Mouse (Mus musculus): ENCODE data around the gene Jhy. TPM values are rescaled to one million over a fixed set of nuclear protein-coding genes. Genes with fewer than 3 reads are reported as not detected.

Gene Jhy
- not detected in 2 replicates for polyA plus RNA-seq (2012; ENCODE audit: insufficient read depth, insufficient read length, low replicate concordance, missing spikeins)

DNA sequence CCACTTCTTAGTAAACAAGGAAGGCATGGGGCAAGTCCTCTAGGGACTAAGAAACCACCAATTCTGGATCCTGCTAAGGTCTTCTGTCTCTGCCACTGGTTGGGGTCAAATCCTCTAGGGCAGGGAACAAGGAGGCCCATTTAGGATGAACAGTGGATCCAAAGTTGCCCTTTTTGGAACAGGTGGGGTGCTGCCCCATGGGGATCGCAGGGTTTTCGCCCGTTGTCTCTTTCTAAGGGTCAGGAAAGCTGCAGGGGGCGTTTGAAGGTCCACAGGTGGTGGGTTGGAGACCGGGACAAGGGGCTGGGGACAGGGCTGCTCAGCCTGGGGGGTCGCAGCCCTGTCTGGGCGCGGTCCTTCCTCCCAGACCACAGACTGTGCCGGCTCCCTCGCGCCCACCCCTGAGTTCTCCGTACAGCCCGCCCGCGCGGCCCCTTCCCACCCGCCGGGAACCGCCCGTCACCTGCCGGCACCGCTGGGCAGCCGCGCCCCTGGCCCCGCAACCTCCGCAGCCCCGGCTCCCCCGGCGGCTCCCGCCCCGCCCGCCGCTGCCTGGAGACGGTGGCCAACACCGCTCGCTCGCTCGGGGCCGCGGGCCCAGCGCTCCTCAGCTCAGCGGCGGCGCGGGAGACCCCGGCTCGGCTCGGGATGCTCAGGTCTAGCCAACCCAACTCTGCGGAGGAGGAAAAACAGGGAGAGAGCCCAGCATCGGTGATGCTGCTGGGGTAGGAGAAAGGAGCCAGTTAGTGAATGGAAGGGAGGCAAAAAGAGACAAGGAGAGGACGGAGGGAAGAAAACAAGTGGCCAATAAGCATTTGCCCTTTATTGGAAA lies at the start of gene Jhy:
Gene Jhy, minus strand, starts transcription at position 533 of the 832 bp plus-strand sequence.
- peak within 1 kb of the TSS; percentile 45 for H3K4me3 ChIP-seq (ENCODE audit: insufficient read depth, low read depth, low read length)
- no peak within 1 kb of the TSS for H3K27ac ChIP-seq (ENCODE audit: insufficient read depth, low read depth, low read length)
- 5% methylated on average over 51 of the region's 51 CpGs for WGBS

DNA sequence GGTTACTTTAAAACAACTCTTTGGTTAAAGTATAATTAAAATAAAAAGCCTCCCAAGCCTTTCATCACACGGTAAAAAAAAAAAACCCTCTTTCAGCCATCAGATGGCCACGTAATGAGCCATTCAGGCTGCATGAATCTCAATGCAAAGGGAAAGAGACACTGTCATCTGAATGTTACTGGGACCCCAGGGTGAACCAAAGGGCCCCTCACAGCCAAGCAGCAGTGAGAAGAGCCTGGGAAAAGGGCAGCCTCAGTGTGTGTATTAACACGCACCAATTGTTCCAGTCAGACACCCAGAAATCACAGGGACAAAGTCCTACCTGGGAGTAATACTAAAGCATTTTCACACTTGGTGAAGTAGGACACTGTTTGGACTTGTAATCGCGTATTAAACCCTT lies 48.5 kb upstream of the Jhy start:
- no peak overlapping the region for H3K4me3 ChIP-seq (ENCODE audit: insufficient read depth, low read depth, low read length)
- H3K4me1 ChIP-seq (ENCODE audit: control insufficient read depth, insufficient read depth, low read length), result peaks cover 4% of the 10 kb centered on the region
- 62% methylated on average over 5 of the region's 5 CpGs for WGBS
- TF ChIP-seq POLR2A (IDR thresholded peaks at IDR 0.05; ENCODE audit: insufficient read depth, low read depth, low read length) (no peak), CTCF (IDR thresholded peaks at IDR 0.05; ENCODE audit: insufficient read depth, low read depth, low read length) (no peak)
- no peak overlapping the region for H3K27ac ChIP-seq (ENCODE audit: insufficient read depth, low read depth, low read length)

More for the DNA sequence above, at the start of gene Jhy:
- peaks cover 7% of the 10 kb centered on the region for H3K4me1 ChIP-seq (ENCODE audit: control insufficient read depth, insufficient read depth, low read length)
- TF ChIP-seq POLR2A (IDR thresholded peaks at IDR 0.05; ENCODE audit: insufficient read depth, low read depth, low read length) (no peak), CTCF (IDR thresholded peaks at IDR 0.05; ENCODE audit: insufficient read depth, low read depth, low read length) (no peak)

DNA sequence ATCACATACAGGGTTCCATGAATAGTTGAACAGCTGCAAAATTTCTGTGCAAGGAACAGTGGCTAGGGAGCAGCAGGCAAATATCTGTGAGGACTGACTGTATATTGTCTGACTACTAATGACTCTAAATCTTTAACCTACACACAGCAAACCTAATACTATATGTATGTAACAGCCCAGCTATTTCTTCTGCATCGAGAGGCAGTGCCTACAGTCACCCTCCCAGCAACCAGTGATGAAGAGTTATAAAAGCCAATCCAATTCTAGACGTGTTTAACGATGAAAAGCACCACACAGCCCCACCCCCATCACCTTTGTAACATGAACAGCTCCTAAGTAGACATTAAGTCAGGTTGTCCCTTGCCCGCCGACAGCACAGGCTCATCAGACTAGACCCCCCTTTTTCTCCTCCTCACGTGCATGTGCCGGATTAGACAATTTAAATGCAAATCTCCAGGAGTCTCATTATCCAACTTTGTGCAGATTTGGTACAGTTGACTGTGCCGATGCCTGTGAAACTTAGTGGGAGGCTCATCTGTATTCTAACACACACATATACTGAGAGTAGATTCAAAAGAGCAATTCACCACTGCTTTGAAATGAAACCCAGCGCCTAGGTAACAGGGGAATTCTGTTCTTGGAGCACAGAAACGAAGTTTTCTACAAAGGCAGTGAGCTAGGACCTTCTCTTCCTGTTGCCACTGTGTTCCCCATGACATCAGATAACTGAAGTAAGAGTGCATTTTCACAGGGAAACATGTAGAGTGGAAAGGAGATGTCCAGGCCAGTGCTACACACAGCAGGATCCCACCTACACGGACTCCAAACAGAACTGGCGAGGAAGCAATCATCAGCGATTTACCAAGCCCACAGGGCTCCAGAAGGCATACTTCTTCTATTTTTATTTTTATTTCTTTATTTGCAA lies 47.9 kb upstream of the Jhy start:
- WGBS, result 35% methylated on average over 13 of the region's 13 CpGs
- peaks cover 4% of the 10 kb centered on the region for H3K4me1 ChIP-seq (ENCODE audit: control insufficient read depth, insufficient read depth, low read length)
- TF ChIP-seq CTCF (IDR thresholded peaks at IDR 0.05; ENCODE audit: insufficient read depth, low read depth, low read length), result no peak
- TF ChIP-seq POLR2A (IDR thresholded peaks at IDR 0.05; ENCODE audit: insufficient read depth, low read depth, low read length), result no peak
- H3K4me3 ChIP-seq (ENCODE audit: insufficient read depth, low read depth, low read length), result no peak overlapping the region
- 0 out of 2 replicates have a peak overlapping the region, but pooled peaks have one; percentile 7 for H3K27ac ChIP-seq (ENCODE audit: insufficient read depth, low read depth, low read length)

GRCm38 (mm10) chr9:41007785-41008184 lies 43.9 kb upstream of the Jhy start:
- H3K27ac ChIP-seq (ENCODE audit: insufficient read depth, low read depth, low read length), result no peak overlapping the region
- TF ChIP-seq POLR2A (IDR thresholded peaks at IDR 0.05; ENCODE audit: insufficient read depth, low read depth, low read length), result no peak
- TF ChIP-seq CTCF (IDR thresholded peaks at IDR 0.05; ENCODE audit: insufficient read depth, low read depth, low read length), result no peak
- no peak overlapping the region for H3K4me3 ChIP-seq (ENCODE audit: insufficient read depth, low read depth, low read length)
- 46% methylated on average over 1 of the region's 1 CpGs for WGBS
- peaks cover 4% of the 10 kb centered on the region for H3K4me1 ChIP-seq (ENCODE audit: control insufficient read depth, insufficient read depth, low read length)

DNA sequence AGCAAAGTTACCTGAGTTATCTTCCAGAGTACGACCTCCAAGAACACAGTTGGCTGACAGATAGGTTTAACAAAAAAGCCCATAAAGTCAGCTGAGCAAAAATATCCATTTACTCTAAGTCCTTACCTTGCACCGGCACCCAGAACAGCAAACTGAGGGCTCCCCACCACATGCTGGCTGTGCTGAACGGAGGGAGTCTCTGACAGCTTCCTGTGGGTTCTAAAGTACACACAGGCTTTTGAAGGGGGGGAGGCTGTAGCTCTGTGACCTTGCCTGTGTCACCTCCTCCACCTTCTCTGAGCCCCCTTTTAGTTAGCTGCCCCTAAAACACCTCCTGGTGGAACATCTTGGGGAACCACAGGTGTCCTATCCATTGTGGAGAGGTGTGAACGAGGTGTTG lies 40.5 kb upstream of the Jhy start, which contains the start of gene Crtam:
Gene Crtam, minus strand, starts transcription at position 214 of the 400 bp plus-strand sequence.
- H3K27ac ChIP-seq (ENCODE audit: insufficient read depth, low read depth, low read length), result no peak within 1 kb of the TSS
- TF ChIP-seq CTCF (IDR thresholded peaks at IDR 0.05; ENCODE audit: insufficient read depth, low read depth, low read length) (no peak), POLR2A (IDR thresholded peaks at IDR 0.05; ENCODE audit: insufficient read depth, low read depth, low read length) (no peak)
- WGBS, result 78% methylated on average over 4 of the region's 4 CpGs
- H3K4me1 ChIP-seq (ENCODE audit: control insufficient read depth, insufficient read depth, low read length), result peaks cover 5% of the 10 kb centered on the region
- no peak within 1 kb of the TSS for H3K4me3 ChIP-seq (ENCODE audit: insufficient read depth, low read depth, low read length)

DNA sequence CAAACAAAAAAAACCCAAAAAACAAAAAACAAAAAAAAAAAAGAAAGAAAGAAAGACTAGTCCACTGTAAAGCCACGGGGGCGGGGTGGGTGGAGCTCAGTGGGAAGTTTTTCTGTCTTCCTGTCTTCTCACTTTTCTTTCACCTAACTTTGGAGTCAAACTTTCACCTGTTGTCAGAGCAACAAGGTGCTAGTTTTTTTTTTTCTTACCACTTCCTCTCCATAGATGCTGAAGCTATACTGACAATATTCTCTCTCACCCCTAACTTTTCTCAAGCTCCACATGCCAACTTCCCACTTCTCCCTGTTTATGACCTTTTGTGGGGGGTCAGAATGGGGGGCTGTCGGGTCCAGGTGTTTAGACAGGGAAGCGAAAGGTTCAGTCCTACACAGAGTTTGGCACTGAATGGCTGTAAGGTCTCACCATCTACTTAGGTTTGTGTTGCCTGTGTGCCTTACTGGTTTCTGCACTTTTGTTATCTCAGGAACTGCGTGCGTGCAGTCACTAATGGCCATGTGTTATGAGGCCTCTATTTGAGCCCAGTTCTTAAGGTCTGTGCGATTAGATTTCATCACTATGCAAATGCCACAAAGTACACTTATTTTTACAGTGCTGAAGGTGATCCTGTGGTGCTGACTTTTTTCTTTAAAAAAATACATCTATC lies 33.3 kb upstream of the Jhy start:
- WGBS, result 92% methylated on average over 7 of the region's 7 CpGs
- no peak overlapping the region for H3K27ac ChIP-seq (ENCODE audit: insufficient read depth, low read depth, low read length)
- TF ChIP-seq POLR2A (IDR thresholded peaks at IDR 0.05; ENCODE audit: insufficient read depth, low read depth, low read length) (no peak), CTCF (IDR thresholded peaks at IDR 0.05; ENCODE audit: insufficient read depth, low read depth, low read length) (no peak)

DNA sequence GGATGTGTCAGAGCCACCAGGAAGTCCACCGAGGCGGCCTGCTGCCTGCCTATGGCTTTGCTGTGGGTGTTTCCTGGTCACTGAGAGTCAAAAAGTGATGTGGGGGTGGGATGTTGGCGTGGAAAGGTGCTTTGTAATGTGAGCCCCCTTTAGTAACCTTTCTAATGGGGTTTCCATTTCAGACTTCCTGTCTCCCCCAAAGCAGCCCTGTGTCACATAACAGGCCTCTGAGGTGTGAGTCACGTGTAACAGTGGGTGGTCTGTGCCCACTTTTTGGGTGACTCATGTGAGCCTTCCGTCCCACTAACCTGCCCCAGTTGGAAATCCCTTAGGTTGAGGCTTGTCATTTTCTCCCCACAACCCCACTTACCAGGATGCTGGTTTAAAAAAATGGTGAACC lies 30.2 kb upstream of the Jhy start:
- WGBS, result 76% methylated on average over 5 of the region's 5 CpGs
- no peak overlapping the region for H3K27ac ChIP-seq (ENCODE audit: insufficient read depth, low read depth, low read length)
- TF ChIP-seq CTCF (IDR thresholded peaks at IDR 0.05; ENCODE audit: insufficient read depth, low read depth, low read length) (no peak), POLR2A (IDR thresholded peaks at IDR 0.05; ENCODE audit: insufficient read depth, low read depth, low read length) (no peak)
- peaks cover 5% of the 10 kb centered on the region; the same call in 1 of the 2 replicates for H3K4me1 ChIP-seq (ENCODE audit: control insufficient read depth, insufficient read depth, low read length)
- H3K4me3 ChIP-seq (ENCODE audit: insufficient read depth, low read depth, low read length), result no peak overlapping the region

More for the DNA sequence above, 33.3 kb upstream of the Jhy start:
- H3K4me3 ChIP-seq (ENCODE audit: insufficient read depth, low read depth, low read length), result no peak overlapping the region
- peaks cover 7% of the 10 kb centered on the region for H3K4me1 ChIP-seq (ENCODE audit: control insufficient read depth, insufficient read depth, low read length)

GRCm38 (mm10) chr9:40991511-40991910 lies 27.6 kb upstream of the Jhy start:
- H3K27ac ChIP-seq (ENCODE audit: insufficient read depth, low read depth, low read length), result no peak overlapping the region
- WGBS, result 71% methylated on average over 6 of the region's 6 CpGs
- no peak overlapping the region for H3K4me3 ChIP-seq (ENCODE audit: insufficient read depth, low read depth, low read length)
- TF ChIP-seq POLR2A (IDR thresholded peaks at IDR 0.05; ENCODE audit: insufficient read depth, low read depth, low read length) (no peak), CTCF (IDR thresholded peaks at IDR 0.05; ENCODE audit: insufficient read depth, low read depth, low read length) (no peak)
- peaks cover 5% of the 10 kb centered on the region; the same call in 1 of the 2 replicates for H3K4me1 ChIP-seq (ENCODE audit: control insufficient read depth, insufficient read depth, low read length)

Measured in olfactory bulb, adult 2 months (tissue).